Mouse (Mus musculus) spleen, embryonic (tissue): ENCODE results near the gene Tbxas1.

ENCODE experiments used
- CTCF ChIA-PET: fragments of 350-600 bp; sonication (Branson Sonifier 250); formaldehyde crosslinking; loops from one replicate; lab custom pipeline; 2022; lab: Charles Lee

Tbxas1 gene

DNA sequence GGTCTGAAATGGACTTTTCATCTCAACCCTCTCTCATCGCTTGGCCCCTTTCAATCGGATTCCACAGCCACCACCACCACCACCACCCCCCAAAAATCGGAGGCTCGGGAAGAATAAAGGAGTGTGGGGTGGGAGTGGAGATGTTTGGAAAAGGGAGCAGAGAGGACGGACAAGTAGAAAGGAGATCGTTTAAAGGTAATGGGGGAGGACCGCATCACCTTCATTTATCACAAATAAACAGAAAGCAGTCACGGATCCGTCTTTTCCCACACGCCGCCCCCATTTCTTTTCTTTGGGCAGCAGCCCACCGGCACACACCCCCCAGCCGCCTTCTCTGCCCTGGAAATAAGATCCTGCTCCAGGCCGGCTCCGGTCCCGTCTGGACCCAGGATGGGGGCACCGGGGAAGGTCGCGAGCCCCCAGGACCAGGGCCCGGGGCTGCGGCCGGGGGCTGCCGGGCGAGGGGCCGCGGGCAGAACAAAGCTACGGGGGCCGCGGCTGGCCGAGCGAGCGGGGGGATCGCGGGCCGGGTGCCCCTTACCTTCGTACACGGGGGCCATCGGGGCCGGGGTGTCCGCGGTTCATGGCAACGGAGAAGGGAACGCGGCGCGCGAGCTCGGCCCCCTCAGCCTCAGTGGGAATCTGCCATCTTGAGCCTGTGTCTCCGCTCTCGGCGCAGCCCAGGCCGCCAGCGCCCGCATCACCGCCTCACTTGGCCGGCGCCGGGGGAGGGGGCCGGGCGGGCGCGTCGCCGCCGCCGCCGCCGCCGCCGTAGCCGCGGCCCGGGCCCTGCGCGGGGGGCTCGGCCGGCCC is at the start of gene Tbxas1:
Gene Tbxas1, plus strand, starts transcription at position 147 of the 813 bp plus-strand sequence.
- CTCF ChIA-PET = interaction anchor here (0.6 to 1.0 kb wide), 2 partner anchors 36 to 325 kb away, joined by 3 to 4 read pairs; no protein-coding TSS in a partner anchor

DNA sequence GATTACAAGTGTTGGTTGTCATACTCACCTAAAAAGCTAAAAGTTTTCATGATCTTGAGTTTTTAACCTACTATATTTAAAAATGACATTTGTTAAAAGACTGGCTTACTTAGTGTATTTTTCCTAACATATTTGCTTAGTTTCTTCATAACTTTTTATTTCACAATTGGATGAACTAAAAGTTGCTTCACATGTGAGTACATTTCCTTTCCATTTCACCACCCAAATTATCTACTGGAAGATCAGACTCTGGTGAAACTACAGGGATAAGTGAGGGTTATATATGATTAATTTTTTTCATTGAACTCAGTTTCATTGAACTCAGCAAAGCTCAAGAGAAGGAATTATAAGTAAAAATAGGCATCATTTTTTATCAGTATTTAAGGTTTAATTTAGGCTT is 49.3 kb upstream of the Tbxas1 start:
- CTCF ChIA-PET = no interaction called here

DNA sequence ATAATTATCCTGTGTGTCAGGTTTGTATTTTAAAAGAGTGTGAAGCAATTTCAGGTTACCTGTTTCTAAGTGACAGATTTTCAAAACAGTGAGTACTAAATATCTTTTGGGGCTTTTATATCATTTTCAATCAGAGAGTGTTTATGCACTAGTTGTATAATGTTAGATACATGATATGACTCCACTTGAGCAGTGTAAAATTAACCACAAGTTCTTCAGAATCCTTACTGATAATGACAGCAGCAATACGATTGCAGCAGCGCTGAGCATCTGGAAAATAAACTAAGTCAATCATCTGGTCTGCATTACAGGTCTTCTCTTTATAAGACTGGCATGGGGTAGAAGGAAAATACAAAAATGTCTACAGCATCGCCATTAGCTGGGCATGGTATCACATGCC is 48.3 kb upstream of the Tbxas1 start:
- CTCF ChIA-PET = no interaction called here

DNA sequence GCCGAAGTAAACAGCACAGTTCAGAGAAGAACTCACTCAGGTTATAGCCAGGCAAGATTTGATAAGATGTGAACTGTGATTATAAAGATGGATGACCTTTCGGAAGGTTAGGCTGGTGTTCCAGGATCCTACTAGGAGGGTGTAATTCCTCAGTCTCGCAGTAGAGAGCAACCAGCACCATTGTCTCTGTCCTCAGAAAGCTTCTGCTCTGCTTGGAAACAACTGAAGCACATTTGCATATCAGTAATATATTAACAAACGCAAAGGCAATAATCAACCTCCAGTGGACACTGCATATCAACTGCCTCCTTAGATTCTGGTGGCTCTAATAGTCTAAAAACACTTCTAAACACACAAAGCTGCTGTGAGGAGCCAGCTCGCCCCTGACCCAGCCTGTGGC is 47.8 kb upstream of the Tbxas1 start:
- CTCF ChIA-PET = no interaction called here

DNA sequence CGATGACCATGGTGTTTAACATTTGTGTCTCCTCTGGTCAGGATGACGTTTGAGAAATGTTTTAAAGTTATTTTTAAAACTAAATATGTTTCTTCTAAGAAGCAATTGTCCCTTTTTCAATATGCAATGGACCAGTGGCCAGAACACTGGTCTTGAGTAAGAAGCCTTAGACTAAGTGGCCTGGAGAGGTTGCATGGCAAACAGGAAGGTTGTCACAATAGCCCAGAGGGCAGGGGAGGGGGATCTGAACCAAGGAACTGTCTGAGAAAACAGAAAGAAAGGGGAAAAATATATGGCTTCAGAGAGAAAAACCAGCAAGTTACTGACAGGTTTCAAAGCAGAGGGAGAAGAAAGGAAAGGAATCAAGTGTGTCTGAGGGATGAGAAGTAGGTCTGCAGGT is 47.0 kb upstream of the Tbxas1 start:
- CTCF ChIA-PET = no interaction called here

DNA sequence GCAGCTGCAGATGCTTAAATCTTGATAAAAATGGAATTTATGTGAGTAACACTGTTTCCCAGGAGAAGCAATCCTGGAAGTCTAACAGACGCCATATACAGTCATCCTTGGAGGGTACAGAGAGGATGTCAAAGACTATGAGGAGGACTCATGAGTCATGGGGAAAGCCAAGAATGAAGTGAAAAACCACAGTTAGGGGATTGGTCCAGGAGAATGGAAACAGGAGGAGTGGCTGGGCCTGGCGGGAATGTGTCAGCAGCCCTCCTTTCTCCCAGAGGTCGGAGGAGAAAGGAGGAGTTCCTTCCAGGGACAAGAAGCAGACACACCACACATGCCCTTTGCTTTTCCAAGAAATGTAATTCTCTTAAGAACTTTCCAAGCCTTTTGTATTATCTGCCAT is 45.8 kb upstream of the Tbxas1 start:
- CTCF ChIA-PET = no interaction called here

DNA sequence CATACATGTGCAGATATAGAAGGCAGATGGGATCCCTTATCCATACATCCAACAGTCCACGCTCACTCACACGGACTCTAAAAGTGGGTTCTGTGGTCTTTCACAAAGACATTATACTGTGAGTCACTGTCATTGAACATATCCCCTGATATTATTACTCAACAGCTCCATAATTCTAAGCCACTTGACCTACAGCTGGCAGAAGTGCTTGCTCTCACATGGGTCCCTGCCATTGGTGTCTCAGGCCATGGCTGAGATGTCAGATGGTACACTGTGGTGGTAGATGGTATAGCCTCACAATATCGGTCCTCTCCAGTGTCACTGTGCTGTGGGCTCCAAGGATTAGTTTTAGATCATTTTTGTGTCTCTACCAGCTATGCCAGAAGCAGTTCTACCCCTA is 41.5 kb upstream of the Tbxas1 start:
- CTCF ChIA-PET = no interaction called here

DNA sequence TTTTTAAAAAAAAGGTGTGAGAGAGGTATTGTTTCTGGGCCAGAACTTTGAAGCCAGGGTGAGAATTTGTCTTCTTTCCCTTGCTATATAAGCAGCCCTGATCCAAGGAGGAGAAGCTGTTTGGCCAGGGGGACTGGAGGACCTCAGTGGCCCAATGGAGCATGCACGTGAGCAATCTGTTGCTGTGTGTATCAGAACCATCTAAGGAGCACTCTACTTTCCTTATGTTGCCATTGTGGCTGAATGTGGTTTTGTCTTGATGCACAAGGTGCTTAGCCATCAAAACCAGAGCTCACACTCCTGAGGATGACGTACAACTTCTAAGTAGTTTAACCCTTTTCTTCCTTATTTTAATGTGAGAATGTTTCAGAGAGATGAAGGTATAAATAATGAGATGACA is 40.5 kb upstream of the Tbxas1 start:
- CTCF ChIA-PET = no interaction called here

DNA sequence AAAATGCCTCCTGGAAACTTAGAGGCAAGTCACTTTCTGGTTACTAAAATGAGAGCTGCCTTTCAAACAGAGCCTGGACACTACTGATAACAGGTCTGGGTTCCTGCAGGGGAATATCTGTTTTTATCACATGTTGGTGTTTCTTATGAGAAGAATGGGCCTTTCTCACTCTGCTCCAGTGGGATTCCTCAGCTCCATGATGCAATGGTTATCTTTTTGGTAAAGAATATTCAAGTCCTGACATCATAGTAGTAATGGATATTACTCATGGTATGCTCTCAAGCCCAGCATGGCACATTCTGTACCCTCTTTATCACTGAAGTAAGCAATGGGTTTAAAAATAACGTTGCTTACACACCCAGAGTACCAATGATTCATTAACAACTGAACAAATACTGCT is 40.0 kb upstream of the Tbxas1 start:
- CTCF ChIA-PET = no interaction called here

DNA sequence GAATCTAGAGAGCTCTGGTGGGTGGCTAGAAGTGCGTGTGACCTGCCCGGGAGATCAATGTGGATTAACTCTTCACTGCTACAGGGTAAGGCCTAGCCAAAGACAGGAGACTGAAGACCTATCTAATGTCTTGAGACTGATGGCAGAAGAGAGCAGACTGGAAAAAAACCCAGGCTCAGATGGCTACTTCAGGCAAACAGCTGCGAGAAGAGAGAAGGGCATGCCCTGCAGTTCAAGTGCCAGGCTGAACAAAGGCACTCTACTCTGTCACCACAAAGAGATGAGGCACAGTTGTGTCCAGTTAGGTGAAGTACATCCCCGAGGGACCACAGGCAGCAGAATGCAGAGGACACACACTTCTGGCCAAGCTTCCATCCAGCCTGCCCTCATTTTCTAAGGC is 37.1 kb upstream of the Tbxas1 start:
- CTCF ChIA-PET = no interaction called here

DNA sequence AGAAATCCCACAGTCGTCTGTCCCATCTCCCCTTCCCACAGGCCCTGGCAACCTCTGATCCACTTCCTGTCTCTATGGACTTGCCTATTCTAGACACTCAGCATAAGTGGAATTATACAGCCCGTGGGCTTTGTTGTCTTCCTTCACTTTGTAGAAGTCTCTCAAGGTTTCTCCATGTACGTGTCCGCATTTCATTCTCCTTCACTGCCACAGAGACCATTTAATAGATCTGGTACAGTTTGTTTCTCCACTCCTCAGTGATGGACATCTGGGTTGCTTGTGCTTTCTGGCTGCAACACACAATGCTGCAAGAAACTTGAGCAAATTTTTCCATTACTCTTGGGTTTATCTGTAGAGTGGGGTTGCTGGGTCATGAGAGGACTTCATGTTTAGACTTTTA is 35.3 kb upstream of the Tbxas1 start:
- CTCF ChIA-PET = no interaction called here

DNA sequence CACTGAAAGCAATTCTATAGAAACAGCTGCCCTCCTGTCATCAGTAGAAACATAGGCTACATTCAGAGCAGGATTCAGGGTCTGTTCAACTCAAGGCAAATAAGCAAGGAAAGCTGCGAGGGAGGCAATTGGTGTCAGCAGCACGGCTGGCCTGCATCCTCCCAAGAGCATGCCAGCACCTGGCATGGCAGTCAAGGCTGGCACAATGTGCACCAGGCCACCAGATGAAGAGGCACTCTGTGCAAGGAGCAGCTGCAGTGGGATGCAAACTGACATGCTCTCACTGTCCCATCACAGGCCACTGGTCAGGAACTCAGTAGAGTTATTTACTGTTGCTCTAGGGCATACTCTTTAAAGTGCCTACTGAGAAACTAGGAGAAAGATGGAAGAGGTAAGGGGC is 34.8 kb upstream of the Tbxas1 start:
- CTCF ChIA-PET = interaction anchor here (0.6 kb wide), 1 partner anchor 29 kb away, joined by 3 read pairs; no protein-coding TSS in a partner anchor

DNA sequence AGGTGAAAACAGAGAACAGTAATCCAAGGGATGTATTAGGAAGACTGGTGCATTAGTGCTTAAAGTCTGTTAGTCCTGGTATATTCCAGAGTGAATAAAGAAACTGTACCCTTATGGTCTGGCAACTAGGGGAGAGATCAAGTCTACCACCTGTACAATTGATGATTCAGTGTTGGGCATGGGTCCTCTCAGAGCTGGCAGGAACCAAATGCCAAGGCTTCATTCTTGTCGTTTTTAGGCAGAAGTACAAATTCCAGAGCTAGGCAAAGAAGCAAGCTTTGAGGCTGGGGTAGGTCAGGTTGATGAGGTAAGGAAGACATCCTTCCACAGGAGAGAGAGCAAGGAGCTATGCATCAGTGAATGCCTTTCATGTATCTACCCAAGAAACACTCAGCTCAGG is 34.4 kb upstream of the Tbxas1 start:
- CTCF ChIA-PET = interaction anchor here (0.6 kb wide), 1 partner anchor 28 kb away, joined by 3 read pairs; no protein-coding TSS in a partner anchor

DNA sequence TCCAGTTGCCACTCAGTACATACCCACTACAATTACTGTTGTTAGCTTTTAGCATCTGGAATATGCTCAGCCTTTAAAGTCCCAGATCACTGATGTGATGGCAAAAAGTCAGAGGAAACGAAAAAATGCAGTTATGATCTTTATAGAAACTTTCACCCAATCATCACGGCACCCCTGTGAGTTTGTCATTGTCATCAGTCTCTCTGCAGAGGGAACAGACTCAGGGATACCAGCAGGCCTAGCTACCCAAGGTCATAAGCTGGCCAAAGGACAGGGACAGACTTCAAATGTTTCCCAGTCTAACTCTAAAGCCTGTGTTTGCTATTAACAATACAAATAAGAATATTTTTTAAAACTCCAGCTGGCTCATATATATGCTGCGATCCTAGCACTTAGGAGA is 33.7 kb upstream of the Tbxas1 start:
- CTCF ChIA-PET = no interaction called here

DNA sequence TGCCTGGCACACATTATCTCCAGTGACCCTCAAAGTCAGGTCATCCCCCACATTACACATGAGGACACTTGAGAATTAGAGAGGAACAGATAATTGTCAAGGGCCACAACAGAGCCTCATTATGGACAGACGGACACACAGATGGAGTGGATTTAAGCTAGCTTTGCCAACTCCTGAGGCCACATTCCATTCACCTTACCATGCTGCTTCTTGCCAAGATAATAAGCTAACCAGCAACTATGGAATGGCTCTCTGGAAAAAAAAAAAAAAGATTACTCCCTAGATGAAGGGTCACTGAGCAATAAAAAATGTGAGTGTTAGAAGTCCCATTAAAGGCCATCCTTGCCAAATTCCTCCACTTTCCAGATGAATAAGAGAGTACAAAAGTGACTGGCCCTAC is 30.1 kb upstream of the Tbxas1 start:
- CTCF ChIA-PET = no interaction called here

DNA sequence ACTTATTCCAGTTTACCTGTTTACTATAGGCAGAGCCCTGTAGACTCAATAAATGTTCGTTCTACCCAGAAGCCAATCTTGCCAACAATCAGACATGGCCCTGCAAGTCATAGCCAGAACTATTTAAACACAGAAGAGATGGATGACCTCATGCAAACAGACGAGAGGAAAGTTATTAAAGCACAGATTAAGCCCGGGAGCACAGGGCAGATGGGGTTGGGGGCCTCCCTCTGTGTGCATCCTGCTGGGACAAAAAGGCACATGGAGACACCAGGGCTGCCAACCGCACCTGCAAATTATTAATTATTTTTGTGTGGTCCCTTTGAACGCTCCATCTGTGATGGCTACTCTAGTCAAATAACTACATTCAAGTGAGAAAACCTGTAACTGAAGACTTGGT is 29.3 kb upstream of the Tbxas1 start:
- CTCF ChIA-PET = no interaction called here

DNA sequence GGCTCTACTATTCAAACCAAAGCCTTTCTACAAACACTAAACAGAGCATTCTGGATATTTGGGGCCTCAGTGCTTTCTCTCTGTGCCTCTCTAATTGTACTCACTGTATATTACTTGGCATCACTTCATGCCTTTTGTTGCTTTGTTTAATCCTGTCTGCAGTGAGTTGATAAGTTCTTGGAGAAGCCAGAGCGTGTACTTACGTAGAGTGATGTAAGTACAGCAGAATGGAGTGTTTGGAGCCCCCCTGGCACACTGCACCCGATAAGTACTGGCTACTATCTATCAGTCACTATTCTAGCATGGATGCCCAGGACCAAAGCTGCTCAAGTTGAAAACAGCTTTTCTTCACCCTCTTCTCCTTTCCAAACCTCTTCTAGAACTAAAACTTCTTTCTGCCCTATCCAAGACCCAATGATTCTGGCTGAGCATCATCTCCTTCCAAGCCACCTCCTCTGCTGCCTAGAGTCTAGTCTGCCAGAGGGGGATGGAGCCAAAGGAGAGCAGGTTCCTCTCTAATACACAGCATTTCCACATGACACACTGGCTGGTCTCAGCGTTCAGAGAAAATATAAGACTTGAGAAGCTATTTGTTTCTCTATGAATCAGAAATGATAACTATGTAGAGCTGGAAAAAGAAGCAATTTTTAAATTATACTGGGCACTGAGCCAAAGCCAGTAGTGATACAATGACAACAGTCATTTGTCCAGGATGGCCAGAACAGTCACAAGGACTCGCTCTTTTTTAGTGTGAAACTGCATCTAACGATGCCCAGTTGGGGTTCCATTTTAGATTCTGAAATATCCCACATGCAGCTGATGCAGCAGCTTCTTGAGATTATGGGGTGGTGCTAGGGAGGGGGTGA is 28.6 kb upstream of the Tbxas1 start:
- CTCF ChIA-PET = no interaction called here

DNA sequence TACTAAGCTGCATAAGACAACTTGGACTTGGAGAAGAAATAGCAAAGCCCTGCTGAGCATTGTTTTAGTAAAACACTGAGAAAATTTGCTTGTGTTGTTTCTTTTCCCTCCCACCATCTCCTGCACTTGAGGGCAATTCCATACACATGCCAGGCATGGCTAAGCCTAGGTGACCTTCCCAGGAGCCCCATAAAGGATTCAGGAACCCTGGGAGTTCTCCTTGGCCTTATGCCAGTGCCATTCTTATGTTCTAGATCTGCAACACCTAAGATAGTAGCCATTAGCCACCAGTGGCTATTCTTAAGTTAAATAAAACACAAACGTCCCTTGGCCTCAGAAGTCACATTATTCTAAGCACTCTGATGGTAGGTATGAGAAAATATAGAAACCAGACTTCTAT is 27.8 kb upstream of the Tbxas1 start:
- CTCF ChIA-PET = interaction anchor here (0.6 kb wide), 1 partner anchor 14 kb away, joined by 8 read pairs; no protein-coding TSS in a partner anchor

DNA sequence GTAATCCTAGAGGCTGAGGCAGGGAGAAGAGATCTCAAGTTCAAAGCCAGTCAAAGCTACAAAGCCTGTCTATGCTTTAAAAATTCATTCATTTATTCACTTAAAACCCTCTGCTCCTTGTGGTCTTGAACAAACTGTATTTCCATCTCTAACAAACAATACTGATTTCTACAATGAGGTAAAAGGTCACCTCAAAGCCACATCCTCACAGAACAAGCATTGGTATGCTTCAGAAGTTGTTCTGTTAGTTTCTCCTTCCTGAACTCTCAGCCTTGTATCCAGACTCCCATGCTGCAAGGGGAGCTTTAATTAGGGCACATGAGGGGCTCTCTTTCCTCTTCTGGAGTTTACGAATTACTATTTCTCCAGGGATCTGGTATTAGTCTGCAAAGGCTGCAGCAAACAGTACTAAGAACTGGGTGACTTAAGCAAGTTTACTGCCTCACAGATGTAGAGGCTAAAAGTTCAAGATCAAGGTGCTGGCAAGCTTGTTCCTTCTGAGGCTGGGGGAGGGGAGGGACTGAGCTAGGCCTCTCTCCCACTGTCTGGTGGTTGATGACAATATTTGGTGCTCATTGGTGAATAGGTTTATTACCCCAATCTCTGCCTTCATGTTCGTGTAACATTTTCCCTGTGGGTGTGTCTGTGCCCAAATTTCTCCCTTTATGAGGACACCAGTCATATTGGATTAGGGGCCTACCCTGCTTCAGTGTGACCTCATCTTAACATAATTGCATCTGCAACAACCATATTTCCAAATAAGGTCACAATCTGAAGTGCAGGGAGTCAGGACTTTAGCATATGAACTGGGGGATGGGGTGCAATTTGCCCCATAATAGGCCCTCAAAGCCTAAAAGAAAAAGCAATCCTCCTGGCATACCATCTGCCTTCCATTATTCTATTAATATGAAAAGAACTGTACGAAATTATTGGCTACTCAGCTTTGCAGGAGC is 27.0 kb upstream of the Tbxas1 start:
- CTCF ChIA-PET = interaction anchor here (0.6 kb wide), 1 partner anchor 13 kb away, joined by 8 read pairs; no protein-coding TSS in a partner anchor

DNA sequence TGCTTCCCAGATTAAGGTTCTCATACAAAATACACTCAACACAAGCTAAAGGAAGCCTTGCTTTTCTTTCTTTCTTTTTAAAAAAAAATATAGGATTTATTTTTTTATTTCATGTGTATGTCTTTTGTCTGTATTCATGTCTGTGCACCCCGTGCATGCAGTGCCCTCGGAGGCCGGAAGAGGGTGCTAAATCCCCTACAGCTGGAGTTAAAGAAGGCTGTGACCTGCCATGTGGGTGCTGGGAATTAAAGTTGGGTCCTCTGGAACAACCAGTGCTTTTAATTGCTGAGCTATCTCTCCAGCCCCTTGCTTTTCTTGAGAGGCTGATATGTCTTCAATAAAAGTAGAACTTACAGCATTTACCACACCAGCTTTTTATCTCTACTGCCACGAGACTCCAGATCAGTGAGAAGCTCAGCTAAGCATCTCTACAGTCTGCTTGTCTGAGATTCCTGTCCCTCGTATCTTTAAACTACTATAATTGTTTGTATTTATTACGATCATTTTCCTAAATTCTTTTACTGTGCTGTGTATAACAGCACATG is 24.4 kb upstream of the Tbxas1 start:
- CTCF ChIA-PET = no interaction called here

DNA sequence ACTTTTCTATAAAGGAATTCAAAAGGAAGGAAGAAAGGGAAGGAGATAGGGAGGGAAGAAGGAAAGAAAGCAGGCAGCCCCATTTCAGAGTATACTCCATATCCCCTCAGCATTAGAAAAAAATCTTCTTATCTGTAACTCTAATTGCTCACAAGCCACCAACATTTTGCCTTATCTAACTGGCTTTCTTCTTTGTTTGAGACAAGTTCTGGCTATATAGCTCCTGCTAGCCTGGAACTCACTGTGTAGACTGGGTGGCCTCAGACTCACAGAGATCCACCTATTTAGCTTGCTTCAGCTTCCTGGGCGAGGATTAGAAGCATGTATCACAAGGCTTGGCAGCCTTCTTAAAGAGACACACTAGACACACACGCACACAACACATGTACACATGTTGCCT is 23.5 kb upstream of the Tbxas1 start:
- CTCF ChIA-PET = no interaction called here
